In the genomic region with DNA sequence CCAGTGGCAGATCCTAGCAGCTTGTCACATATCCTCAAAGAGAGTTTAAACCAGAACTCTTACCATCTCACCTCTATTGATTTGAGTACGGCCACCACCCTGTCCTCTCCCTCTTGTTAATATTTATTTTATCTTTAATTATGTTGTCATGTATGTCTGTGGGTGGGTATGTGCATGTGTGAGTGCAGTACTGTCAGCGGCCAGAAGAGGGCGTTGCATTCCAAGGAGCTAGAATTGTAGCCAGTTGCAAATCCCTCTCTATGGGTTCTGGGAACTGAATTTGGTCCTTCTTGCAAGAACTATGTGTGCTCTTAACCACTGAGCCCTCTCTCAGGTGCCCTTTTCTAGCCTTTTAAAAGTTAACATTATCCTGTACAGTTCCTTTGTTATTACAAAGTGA, we compare ENCODE assay signal across 22 mouse cellular contexts.
DNase-seq lines count a peak whose midpoint lies in the region; ATAC-seq and TF ChIP-seq lines count a peak whose summit lies in the region.
"Had no signal": no experiment of that assay in that cellular context is flagged by ENCODE, and none has a peak within 500 bp of the region (broad histone marks: within the 10 kb centered on the region; RNA-seq: fewer than 3 reads in every experiment).

No protein-coding gene starts in this region.

- H3K9ac ChIP-seq in kidney, postnatal 0 days (ENCODE audit: low read depth, low read length), result no peak overlapping the region
- no peak overlapping the region for H3K9ac ChIP-seq in kidney, embryonic 14.5 days (ENCODE audit: low read depth, low read length)
- no peak overlapping the region for H3K9ac ChIP-seq in midbrain, postnatal 0 days (replicated peaks; ENCODE audit: low read length, poor library complexity, severe bottlenecking)
- H3K9ac ChIP-seq in midbrain, embryonic 14.5 days (replicated peaks; ENCODE audit: low read length), result no peak overlapping the region
- H3K9ac ChIP-seq: embryonic facial prominence, embryonic 12.5 days; forebrain, embryonic 15.5 days; heart, embryonic 13.5 days; hindbrain, embryonic 14.5 days; midbrain, embryonic 15.5 days had no signal

- peak; percentile 33 for TF ChIP-seq CTCF in kidney, postnatal 0 days (IDR thresholded peaks at IDR 0.05; ENCODE audit: low read depth)
- TF ChIP-seq CTCF in midbrain, postnatal 0 days (IDR thresholded peaks at IDR 0.05), result peak; percentile 53
- 0 out of 2 replicates have a peak, but pooled peaks have one; percentile 12 for TF ChIP-seq CTCF in bone marrow, adult 2 months (IDR thresholded peaks at IDR 0.05; ENCODE audit: control insufficient read depth, insufficient read depth, low read length)

- no peaks in the 10 kb centered on the region for H3K4me1 ChIP-seq in kidney, postnatal 0 days (replicated peaks; ENCODE audit: insufficient read depth, low read length)
- no peaks in the 10 kb centered on the region for H3K4me1 ChIP-seq in kidney, embryonic 14.5 days (ENCODE audit: control insufficient read depth, insufficient read depth, low read length)
- H3K4me1 ChIP-seq in midbrain, postnatal 0 days (ENCODE audit: insufficient read depth, low read length), result no peaks in the 10 kb centered on the region
- H3K4me1 ChIP-seq in midbrain, embryonic 14.5 days (ENCODE audit: control insufficient read depth, insufficient read depth, low read length), result no peaks in the 10 kb centered on the region
- no peaks in the 10 kb centered on the region for H3K4me1 ChIP-seq in bone marrow, adult 2 months (ENCODE audit: control insufficient read depth, insufficient read depth, low read length)
- H3K4me1 ChIP-seq: embryonic facial prominence, embryonic 12.5 days; forebrain, embryonic 15.5 days; heart, embryonic 13.5 days; limb, embryonic 10.5 days; megakaryocyte, embryonic 14.5 days had no signal

- WGBS in kidney, postnatal 0 days, result 96% methylated on average over 3 of the region's 3 CpGs
- 98% methylated on average over 3 of the region's 3 CpGs for WGBS in kidney, embryonic 14.5 days
- 96% methylated on average over 3 of the region's 3 CpGs for whole genome bisulfite sequencing in midbrain, postnatal 0 days
- WGBS in midbrain, embryonic 14.5 days, result 92% methylated on average over 3 of the region's 3 CpGs
- 86% methylated on average over 3 of the region's 3 CpGs for WGBS in bone marrow, adult 2 months

- 0 out of 2 replicates have a peak, but pooled peaks cover 3% of the 10 kb centered on the region for H3K9me3 ChIP-seq in kidney, postnatal 0 days (replicated peaks; ENCODE audit: low read length)
- peaks cover 6% of the 10 kb centered on the region; the same call in 1 of the 2 replicates for H3K9me3 ChIP-seq in kidney, embryonic 14.5 days (ENCODE audit: control insufficient read depth, low read length)
- no peaks in the 10 kb centered on the region for H3K9me3 ChIP-seq in midbrain, postnatal 0 days (ENCODE audit: low read length)
- H3K9me3 ChIP-seq in midbrain, embryonic 14.5 days (ENCODE audit: control insufficient read depth, low read length), result peaks cover 4% of the 10 kb centered on the region; the same call in 1 of the 2 replicates
- H3K9me3 ChIP-seq: embryonic facial prominence, embryonic 12.5 days; forebrain, embryonic 15.5 days; midbrain, embryonic 15.5 days had no signal

- no peak for TF ChIP-seq POLR2A in bone marrow, adult 2 months (IDR thresholded peaks at IDR 0.05; ENCODE audit: borderline replicate concordance, control insufficient read depth, low read depth, low read length)

- DNase-seq in kidney, postnatal 0 days (ENCODE audit: low spot score), result no peak
- DNase-seq in midbrain, postnatal 0 days (ENCODE audit: low spot score), result no peak
- no peak for DNase-seq in midbrain, embryonic 14.5 days
- no peak for DNase-seq in neural tube, embryonic 10.5 days (ENCODE audit: extremely low spot score, low spot score)
- DNase-seq in T-cell, adult 2 months (ENCODE audit: low spot score), result no peak
- DNase-seq: adrenal gland, adult 2 months; cerebellum, adult 9-11 months; kidney, adult 11 months; kidney, postnatal 14 days; lung, postnatal 10 days; retina, postnatal 1 day; right cerebral cortex, postnatal 4 days; thymus, postnatal 14 days had no signal

- H3K36me3 ChIP-seq in kidney, postnatal 0 days (ENCODE audit: insufficient read depth, low read length), result no peaks in the 10 kb centered on the region
- H3K36me3 ChIP-seq in kidney, embryonic 14.5 days (ENCODE audit: control insufficient read depth, insufficient read depth, low read length), result no peaks in the 10 kb centered on the region
- H3K36me3 ChIP-seq in midbrain, postnatal 0 days (ENCODE audit: insufficient read depth, low read length), result no peaks in the 10 kb centered on the region
- H3K36me3 ChIP-seq in midbrain, embryonic 14.5 days (ENCODE audit: control insufficient read depth, insufficient read depth, low read length), result no peaks in the 10 kb centered on the region
- H3K36me3 ChIP-seq: embryonic facial prominence, embryonic 12.5 days; forebrain, embryonic 15.5 days; heart, embryonic 13.5 days; limb, embryonic 10.5 days; midbrain, embryonic 15.5 days had no signal

- no peak overlapping the region for H3K27ac ChIP-seq in kidney, postnatal 0 days
- no peak overlapping the region for H3K27ac ChIP-seq in kidney, embryonic 14.5 days (ENCODE audit: low read depth, low read length)
- no peak overlapping the region for H3K27ac ChIP-seq in midbrain, postnatal 0 days (ENCODE audit: low read depth, low read length)
- no peak overlapping the region for H3K27ac ChIP-seq in midbrain, embryonic 14.5 days (replicated peaks; ENCODE audit: low read depth, low read length)
- no peak overlapping the region for H3K27ac ChIP-seq in bone marrow, adult 2 months (ENCODE audit: control insufficient read depth, insufficient read depth, low read depth, low read length, poor library complexity)
- H3K27ac ChIP-seq: embryonic facial prominence, embryonic 12.5 days; forebrain, embryonic 15.5 days; heart, embryonic 13.5 days; hindbrain, embryonic 14.5 days; limb, embryonic 10.5 days; midbrain, embryonic 15.5 days had no signal

- H3K4me2 ChIP-seq in kidney, postnatal 0 days (ENCODE audit: low read length), result no peak overlapping the region
- H3K4me2 ChIP-seq in kidney, embryonic 14.5 days (replicated peaks; ENCODE audit: low read depth, low read length), result no peak overlapping the region
- H3K4me2 ChIP-seq in midbrain, postnatal 0 days (ENCODE audit: low read depth, low read length, poor library complexity, severe bottlenecking), result no peak overlapping the region
- no peak overlapping the region for H3K4me2 ChIP-seq in midbrain, embryonic 14.5 days (ENCODE audit: low read length)
- H3K4me2 ChIP-seq: embryonic facial prominence, embryonic 12.5 days; forebrain, embryonic 15.5 days; heart, embryonic 13.5 days; hindbrain, embryonic 14.5 days; midbrain, embryonic 15.5 days had no signal

- no peak overlapping the region for H3K4me3 ChIP-seq in kidney, postnatal 0 days (replicated peaks; ENCODE audit: low read depth, low read length)
- no peak overlapping the region for H3K4me3 ChIP-seq in kidney, embryonic 14.5 days (ENCODE audit: low read length)
- H3K4me3 ChIP-seq in midbrain, postnatal 0 days (ENCODE audit: low read depth, low read length), result no peak overlapping the region
- no peak overlapping the region for H3K4me3 ChIP-seq in midbrain, embryonic 14.5 days (replicated peaks; ENCODE audit: low read depth, low read length)
- no peak overlapping the region for H3K4me3 ChIP-seq in bone marrow, adult 2 months (replicated peaks; ENCODE audit: control insufficient read depth, low read depth, low read length)
- H3K4me3 ChIP-seq: embryonic facial prominence, embryonic 12.5 days; forebrain, embryonic 15.5 days; heart, embryonic 13.5 days; limb, embryonic 10.5 days; megakaryocyte, embryonic 14.5 days; midbrain, embryonic 15.5 days had no signal

- H3K27me3 ChIP-seq in kidney, postnatal 0 days (ENCODE audit: insufficient read depth, low read length), result no peaks in the 10 kb centered on the region
- H3K27me3 ChIP-seq in kidney, embryonic 14.5 days (ENCODE audit: control insufficient read depth, insufficient read depth, low read length), result no peaks in the 10 kb centered on the region
- no peaks in the 10 kb centered on the region for H3K27me3 ChIP-seq in midbrain, postnatal 0 days (ENCODE audit: insufficient read depth, low read length)
- H3K27me3 ChIP-seq in midbrain, embryonic 14.5 days (ENCODE audit: control insufficient read depth, insufficient read depth, low read length), result no peaks in the 10 kb centered on the region
- H3K27me3 ChIP-seq: embryonic facial prominence, embryonic 12.5 days; forebrain, embryonic 15.5 days; megakaryocyte, embryonic 14.5 days; midbrain, embryonic 15.5 days had no signal

- ATAC-seq in kidney, postnatal 0 days (replicated peaks; ENCODE audit: low FRiP score, low read depth), result no peak
- no peak for ATAC-seq in kidney, embryonic 14.5 days (ENCODE audit: low FRiP score, low TSS enrichment)
- ATAC-seq in midbrain, postnatal 0 days (ENCODE audit: low FRiP score), result no peak
- ATAC-seq in midbrain, embryonic 14.5 days (ENCODE audit: low FRiP score, low TSS enrichment), result no peak
- ATAC-seq: forebrain, embryonic 15.5 days; midbrain, embryonic 15.5 days had no signal
